Mouse (Mus musculus) liver, embryonic 15.5 days (tissue): ENCODE data around the gene Ccdc33. TPM values are rescaled to one million over a fixed set of nuclear protein-coding genes. Genes with fewer than 3 reads are reported as not detected.

Source experiments
- ATAC-seq: fragments of 200-750 bp; cut with Nextera tagmentation; 2 replicates; pipeline ENCODE4 v1.8.0; 2017; ENCODE audit warnings: moderate number of reproducible peaks, mild to moderate bottlenecking, moderate library complexity; ENCODE audit not compliant: insufficient read depth
- H3K27ac ChIP-seq: fragments of 300-500 bp; sonication (generic); replicated peaks from 2 replicates; pipeline ENCODE4 v1.5.1; 2015; ENCODE audit warnings: mild to moderate bottlenecking, inconsistent platforms
- H3K27me3 ChIP-seq: fragments of 300-500 bp; sonication (generic); 2 replicates; pipeline ENCODE4 v1.6.1; 2015; ENCODE audit warnings: mild to moderate bottlenecking, inconsistent platforms
- H3K36me3 ChIP-seq: fragments of 300-500 bp; sonication (generic); replicated peaks from 2 replicates; pipeline ENCODE4 v1.6.1; 2015; ENCODE audit warnings: moderate library complexity, mild to moderate bottlenecking, inconsistent platforms
- H3K4me1 ChIP-seq: fragments of 300-500 bp; sonication (generic); replicated peaks from 2 replicates; pipeline ENCODE4 v1.6.1; 2015; ENCODE audit warnings: inconsistent platforms
- H3K4me2 ChIP-seq: fragments of 300-500 bp; sonication (generic); 2 replicates; pipeline ENCODE4 v1.6.1; 2015; ENCODE audit warnings: moderate library complexity, mild to moderate bottlenecking, inconsistent platforms
- H3K4me3 ChIP-seq: fragments of 300-500 bp; sonication (generic); replicated peaks from 2 replicates; pipeline ENCODE4 v1.5.1; 2015; ENCODE audit warnings: mild to moderate bottlenecking, inconsistent platforms
- H3K9ac ChIP-seq: fragments of 300-500 bp; sonication (generic); 2 replicates; pipeline ENCODE4 v1.6.1; 2015; ENCODE audit warnings: moderate library complexity, mild to moderate bottlenecking, inconsistent platforms
- H3K9me3 ChIP-seq: fragments of 300-500 bp; sonication (generic); replicated peaks from 2 replicates; pipeline ENCODE4 v1.6.1; 2016; ENCODE audit warnings: inconsistent platforms
- WGBS: fragments of 180-500 bp; shearing (Covaris S2); methylation state at CpG from one replicate; pipeline ENCODE4 v1.1.7; 2015; ENCODE audit warnings: mixed read lengths; ENCODE audit not compliant: insufficient replicate concordance; 5-methylcytosine and 5-hydroxymethylcytosine counted together
- polyA plus RNA-seq: library from polyadenylated mRNA; unstranded; fragments of >200 nt; fragmentation: Nextera tagmentation; extraction: Ambion mirVana; gene quantifications from 2 replicates; pipeline ENCODE4 v1.2.1, GENCODE M21; 2015

Ccdc33 gene
- polyA plus RNA-seq, 1 experiment from 2014 or later, result not detected

GRCm38 (mm10) chr9:58110787-58111186 lies 7.8 kb downstream of the Ccdc33 start:
- H3K27ac ChIP-seq, result no peak overlapping the region
- no peaks in the 10 kb centered on the region for H3K36me3 ChIP-seq
- no peak for ATAC-seq
- no peak overlapping the region for H3K9ac ChIP-seq
- no peaks in the 10 kb centered on the region for H3K4me1 ChIP-seq
- 62% methylated on average over 5 of the region's 5 CpGs for WGBS
- H3K4me2 ChIP-seq, result no peak overlapping the region
- H3K4me3 ChIP-seq, result no peak overlapping the region
- peaks cover 42% of the 10 kb centered on the region for H3K27me3 ChIP-seq
- H3K9me3 ChIP-seq, result no peaks in the 10 kb centered on the region

GRCm38 (mm10) chr9:58107494-58107893 lies 11.1 kb downstream of the Ccdc33 start:
- H3K4me3 ChIP-seq, result no peak overlapping the region
- H3K4me2 ChIP-seq, result no peak overlapping the region
- H3K27me3 ChIP-seq, result peaks cover 13% of the 10 kb centered on the region
- H3K9me3 ChIP-seq, result no peaks in the 10 kb centered on the region
- H3K36me3 ChIP-seq, result no peaks in the 10 kb centered on the region
- no peak overlapping the region for H3K27ac ChIP-seq
- no peak overlapping the region for H3K9ac ChIP-seq
- no peak for ATAC-seq
- 52% methylated on average over 5 of the region's 5 CpGs for WGBS
- H3K4me1 ChIP-seq, result no peaks in the 10 kb centered on the region

GRCm38 (mm10) chr9:58105595-58106169 lies 12.9 kb downstream of the Ccdc33 start:
- Histone ChIP-seq H3K4me2 (no peak overlapping the region), H3K27ac (no peak overlapping the region), H3K4me1 (no peaks in the 10 kb centered on the region), H3K9ac (no peak overlapping the region), H3K27me3 (0 out of 2 replicates have a peak, but pooled peaks cover 8% of the 10 kb centered on the region), H3K9me3 (no peaks in the 10 kb centered on the region), H3K4me3 (no peak overlapping the region), H3K36me3 (no peaks in the 10 kb centered on the region)
- ATAC-seq, result no peak
- 55% methylated on average over 15 of the region's 15 CpGs for WGBS

GRCm38 (mm10) chr9:58103647-58104046 lies 15.0 kb downstream of the Ccdc33 start:
- Histone ChIP-seq H3K4me2 (no peak overlapping the region), H3K4me3 (no peak overlapping the region), H3K36me3 (no peaks in the 10 kb centered on the region), H3K4me1 (no peaks in the 10 kb centered on the region), H3K9ac (no peak overlapping the region), H3K27ac (no peak overlapping the region), H3K27me3 (0 out of 2 replicates have a peak, but pooled peaks cover 8% of the 10 kb centered on the region), H3K9me3 (no peaks in the 10 kb centered on the region)
- 73% methylated on average over 6 of the region's 6 CpGs for WGBS
- no peak for ATAC-seq

GRCm38 (mm10) chr9:58102013-58102412 lies 16.6 kb downstream of the Ccdc33 start:
- Histone ChIP-seq H3K9ac (no peak overlapping the region), H3K4me3 (no peak overlapping the region), H3K27ac (no peak overlapping the region), H3K36me3 (no peaks in the 10 kb centered on the region), H3K4me1 (no peaks in the 10 kb centered on the region), H3K27me3 (0 out of 2 replicates have a peak, but pooled peaks cover 8% of the 10 kb centered on the region), H3K4me2 (no peak overlapping the region), H3K9me3 (no peaks in the 10 kb centered on the region)
- 55% methylated on average over 4 of the region's 4 CpGs for WGBS
- ATAC-seq, result no peak

- Histone ChIP-seq H3K36me3 (no peaks in the 10 kb centered on the region), H3K4me1 (no peaks in the 10 kb centered on the region), H3K27me3 (0 out of 2 replicates have a peak, but pooled peaks cover 8% of the 10 kb centered on the region), H3K4me2 (no peak overlapping the region), H3K9me3 (no peaks in the 10 kb centered on the region), H3K9ac (no peak overlapping the region), H3K27ac (no peak overlapping the region), H3K4me3 (no peak overlapping the region)
- ATAC-seq, result no peak
- 46% methylated on average over 5 of the region's 5 CpGs for WGBS
These were observed 18.6 kb downstream of the Ccdc33 start for GRCm38 (mm10) chr9:58099836-58100565.

- 46% methylated on average over 5 of the region's 5 CpGs for WGBS
- Histone ChIP-seq H3K27ac (no peak overlapping the region), H3K36me3 (no peaks in the 10 kb centered on the region), H3K27me3 (no peaks in the 10 kb centered on the region), H3K4me3 (no peak overlapping the region), H3K9ac (no peak overlapping the region), H3K4me1 (no peaks in the 10 kb centered on the region), H3K4me2 (no peak overlapping the region), H3K9me3 (no peaks in the 10 kb centered on the region)
- no peak for ATAC-seq
These were observed 21.9 kb downstream of the Ccdc33 start for GRCm38 (mm10) chr9:58096629-58097301.

GRCm38 (mm10) chr9:58095977-58096376 lies 22.6 kb downstream of the Ccdc33 start:
- ATAC-seq, result no peak
- Histone ChIP-seq H3K27ac (no peak overlapping the region), H3K27me3 (no peaks in the 10 kb centered on the region), H3K9me3 (no peaks in the 10 kb centered on the region), H3K36me3 (no peaks in the 10 kb centered on the region), H3K4me2 (no peak overlapping the region), H3K4me1 (no peaks in the 10 kb centered on the region), H3K4me3 (no peak overlapping the region), H3K9ac (no peak overlapping the region)
- 61% methylated on average over 6 of the region's 6 CpGs for WGBS

- Histone ChIP-seq H3K4me3 (no peak overlapping the region), H3K4me1 (no peaks in the 10 kb centered on the region), H3K9me3 (no peaks in the 10 kb centered on the region), H3K27ac (no peak overlapping the region), H3K36me3 (no peaks in the 10 kb centered on the region), H3K9ac (no peak overlapping the region), H3K27me3 (no peaks in the 10 kb centered on the region), H3K4me2 (no peak overlapping the region)
- 45% methylated on average over 3 of the region's 3 CpGs for WGBS
- no peak for ATAC-seq
These were observed 24.8 kb downstream of the Ccdc33 start for GRCm38 (mm10) chr9:58093776-58094175.

GRCm38 (mm10) chr9:58092581-58093269 lies 25.9 kb downstream of the Ccdc33 start:
- ATAC-seq, result no peak
- Histone ChIP-seq H3K9ac (no peak overlapping the region), H3K36me3 (no peaks in the 10 kb centered on the region), H3K9me3 (no peaks in the 10 kb centered on the region), H3K4me3 (no peak overlapping the region), H3K27me3 (no peaks in the 10 kb centered on the region; the same call in 1 of the 2 replicates), H3K4me2 (no peak overlapping the region), H3K4me1 (no peaks in the 10 kb centered on the region), H3K27ac (no peak overlapping the region)
- 43% methylated on average over 7 of the region's 7 CpGs for WGBS
